Mouse (Mus musculus) stomach, postnatal 0 days (tissue): ENCODE results near the gene Pex11a.

Experiments used
- CTCF ChIP-seq: IDR thresholded peaks from 2 replicates; pipeline ENCODE4 v1.5.1; 2016; ENCODE audit warnings: antibody characterized with exemption, low read depth, mild to moderate bottlenecking, moderate library complexity
- EP300 ChIP-seq: optimal IDR thresholded peaks from 2 replicates; pipeline ENCODE3; 2016; ENCODE audit warnings: antibody characterized with exemption

DNA sequence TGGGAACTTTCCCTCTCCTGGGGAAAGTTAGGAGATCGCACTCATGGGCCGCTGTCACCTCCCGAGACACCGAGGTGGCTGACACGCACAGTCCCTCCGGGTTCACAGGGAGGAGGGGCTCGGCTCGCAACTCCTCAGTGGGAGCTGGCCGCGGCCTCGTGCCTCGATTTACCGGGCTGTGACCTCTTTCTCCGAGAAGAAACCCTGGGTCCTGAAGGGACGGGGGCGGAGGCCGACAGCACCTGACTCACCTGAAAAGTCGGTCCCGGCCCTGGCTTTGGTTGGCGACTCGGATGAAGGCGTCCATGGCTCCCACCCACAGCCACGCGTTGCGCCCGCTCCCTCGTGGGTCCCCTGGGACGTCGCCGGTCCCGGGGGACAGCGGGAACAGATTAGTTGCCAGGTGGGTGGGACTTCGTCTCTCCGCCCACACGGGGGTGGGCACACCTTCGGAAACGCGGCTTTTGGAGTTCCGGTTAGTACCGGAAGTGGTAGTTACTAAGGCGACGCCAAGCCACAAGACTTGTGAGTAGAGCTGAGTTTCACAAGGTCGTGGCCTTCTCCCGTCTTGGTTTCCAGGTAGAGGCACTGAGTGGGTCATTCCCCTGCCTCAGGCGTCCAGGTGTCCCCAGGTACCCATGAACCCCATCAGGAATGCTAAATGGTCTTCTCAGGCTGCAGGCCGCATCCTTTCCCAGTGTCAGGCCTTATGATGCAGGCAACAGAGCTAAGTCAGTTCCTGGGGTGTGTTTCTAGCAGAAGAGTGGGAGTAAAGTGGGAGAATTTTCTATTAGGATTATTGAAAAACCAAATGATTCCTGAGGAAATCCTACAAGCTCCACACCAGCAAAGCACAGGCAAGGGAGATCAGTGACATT lies at the start of gene Pex11a, which contains the start of gene Wdr93:
- TF ChIP-seq CTCF (no peak), EP300 (no peak)
